Mouse (Mus musculus) urinary bladder, postnatal 4 days (tissue): ENCODE measurements at regions not wholly inside any gene's neighbourhood (a gene's known extent, or its start where the extent isn't known, plus 50 kb on each side); places are given as distances from the start of the nearest gene placed in this dataset.

ENCODE experiments used
- DNase-seq, 2 experiments: peaks; one replicate each; pipeline ENCODE4 v3.0.0; 2021 to 2022; ENCODE audit warnings: low spot score in 2 of 2

- DNase-seq: peak in 1 of 2 experiments; percentile 26
Measured at GRCm38 (mm10) chr19:26938911-26939310, 53.2 kb downstream of the Gm815 start.

GRCm38 (mm10) chr19:26944006-26944405, 58.3 kb downstream of the Gm815 start:
- DNase-seq: no peak

DNA sequence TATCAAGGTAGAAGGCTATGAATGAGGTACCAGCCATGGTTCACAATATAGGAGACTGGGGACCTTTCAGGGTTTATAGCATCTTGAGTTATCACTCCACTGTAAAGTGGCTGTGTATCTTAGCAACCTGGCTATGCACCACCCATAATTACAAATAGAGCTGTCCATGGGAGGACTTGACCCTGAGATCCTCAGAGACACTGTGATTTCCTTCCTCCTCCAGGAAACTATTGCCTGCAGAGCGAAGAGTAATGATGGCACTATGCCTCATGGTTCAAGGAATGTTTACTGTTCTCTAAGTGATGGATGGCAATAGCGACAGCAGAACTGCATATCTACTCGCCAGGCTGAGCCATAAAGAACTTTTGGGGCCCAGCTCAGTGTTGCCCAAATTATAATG, 60.9 kb downstream of the Gm815 start:
- no peak for DNase-seq

GRCm38 (mm10) chr19:26948479-26948878, 62.8 kb downstream of the Gm815 start:
- no peak for DNase-seq

DNA sequence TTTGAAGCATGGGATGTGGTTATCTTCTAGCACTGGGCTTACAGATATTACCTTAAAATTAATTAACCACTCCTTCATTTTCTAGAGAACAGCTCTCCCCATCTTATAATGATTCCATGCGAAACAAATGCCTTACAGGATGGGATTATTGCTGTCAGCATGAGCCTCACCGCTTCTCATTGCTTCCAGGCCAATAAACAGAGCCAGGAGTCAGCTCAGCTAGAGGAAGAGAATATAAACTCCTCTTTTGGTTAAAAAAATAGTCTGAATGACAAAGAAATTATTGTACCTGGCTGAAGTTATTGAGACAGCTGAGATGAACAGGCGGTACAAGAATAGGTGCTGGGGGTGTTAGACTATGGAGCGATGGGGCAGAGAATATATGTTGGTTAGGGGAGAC, 63.5 kb downstream of the Gm815 start:
- DNase-seq: no peak

DNA sequence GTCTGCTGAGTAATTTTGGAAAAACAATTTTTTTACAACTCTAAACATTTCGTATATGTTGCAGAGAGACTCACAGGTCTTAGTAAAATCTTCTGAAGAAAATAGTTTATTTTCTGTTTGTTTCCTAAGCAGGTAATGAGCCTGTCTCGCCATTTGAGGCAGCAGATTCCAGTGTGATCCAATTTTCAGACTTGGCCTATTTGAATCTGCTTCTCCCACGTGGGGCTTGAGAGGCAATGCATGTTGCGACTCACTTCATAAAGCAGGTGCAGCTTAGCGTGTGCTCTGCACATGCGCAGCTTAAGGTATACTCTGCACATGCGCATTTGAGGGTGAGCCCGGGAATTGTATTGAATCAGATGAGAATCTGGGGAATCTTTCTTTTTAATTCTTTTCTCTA, 67.7 kb downstream of the Gm815 start:
- no peak for DNase-seq

GRCm38 (mm10) chr19:26966055-26966760, 80.5 kb downstream of the Gm815 start:
- no peak for DNase-seq

GRCm38 (mm10) chr19:26973058-26973457, 87.4 kb downstream of the Gm815 start:
- no peak for DNase-seq

DNA sequence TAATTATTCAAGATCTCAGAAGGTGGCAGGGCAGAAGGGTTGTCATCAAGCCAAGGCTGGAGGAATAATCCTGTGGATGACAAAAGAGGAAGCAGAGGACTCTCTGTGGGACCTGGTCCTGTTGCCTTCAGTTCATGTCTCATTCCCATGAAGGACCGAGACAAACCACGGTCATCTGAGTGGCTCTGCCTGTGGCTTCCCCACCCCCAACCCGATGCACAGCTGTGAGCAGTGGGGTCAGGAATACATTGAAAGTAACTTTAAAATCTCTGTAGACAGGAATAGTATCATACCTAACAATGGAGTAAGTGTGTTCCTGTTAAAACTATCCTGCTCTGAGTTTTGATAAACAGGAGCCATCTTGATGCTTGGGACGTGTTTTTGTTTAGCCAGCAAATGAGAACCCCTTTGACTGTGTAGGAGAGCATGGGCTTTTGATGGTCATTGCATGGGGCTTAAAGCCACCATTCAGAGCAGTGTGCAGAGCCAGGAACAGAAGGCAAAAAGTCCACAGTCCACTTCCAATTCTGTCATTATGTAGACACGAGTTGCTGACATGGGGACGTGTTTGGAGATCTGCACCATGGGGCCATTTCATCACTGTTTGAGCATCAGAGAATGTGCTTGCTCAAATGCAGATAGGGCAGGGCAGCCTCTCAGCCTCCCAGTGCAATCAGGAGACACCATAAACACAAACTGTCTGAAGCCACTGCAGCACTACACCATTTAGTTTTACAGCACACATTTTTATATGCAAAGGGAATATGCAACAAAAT, 88.3 kb downstream of the Gm815 start:
- no peak for DNase-seq

DNA sequence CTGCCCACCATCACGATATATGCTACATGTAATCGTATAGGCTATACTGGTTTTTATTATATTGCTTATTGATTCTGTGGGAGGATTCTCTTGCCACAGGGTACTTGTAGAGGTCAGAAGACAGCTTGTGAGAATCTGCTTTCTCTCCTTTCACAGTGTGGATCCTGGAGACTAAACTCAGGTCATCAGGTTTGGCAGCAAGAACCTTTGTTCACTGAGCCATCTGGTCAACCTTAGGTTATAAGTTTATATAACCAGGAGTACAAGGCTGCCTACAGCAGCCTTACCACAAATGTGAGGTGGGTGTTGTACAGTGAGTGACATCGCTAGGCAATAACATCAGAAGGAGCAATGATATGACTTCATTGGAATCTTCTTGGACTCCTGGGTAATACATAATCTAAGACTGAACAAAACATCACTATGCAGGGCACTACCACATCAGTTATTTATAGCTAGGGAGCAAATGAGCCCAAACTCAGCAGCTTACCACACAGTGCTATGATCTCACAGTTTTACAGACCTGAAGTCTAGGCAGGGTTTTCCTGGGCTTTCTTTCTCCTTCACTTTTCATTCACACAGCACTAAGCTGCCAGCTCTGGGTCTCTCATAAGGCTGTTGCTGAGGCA, 89.0 kb downstream of the Gm815 start:
- DNase-seq: no peak

- no peak for DNase-seq
Measured at GRCm38 (mm10) chr19:26976604-26977322, 91.1 kb downstream of the Gm815 start.

- DNase-seq: no peak
Measured at GRCm38 (mm10) chr19:26977887-26978639, 92.4 kb downstream of the Gm815 start.

DNA sequence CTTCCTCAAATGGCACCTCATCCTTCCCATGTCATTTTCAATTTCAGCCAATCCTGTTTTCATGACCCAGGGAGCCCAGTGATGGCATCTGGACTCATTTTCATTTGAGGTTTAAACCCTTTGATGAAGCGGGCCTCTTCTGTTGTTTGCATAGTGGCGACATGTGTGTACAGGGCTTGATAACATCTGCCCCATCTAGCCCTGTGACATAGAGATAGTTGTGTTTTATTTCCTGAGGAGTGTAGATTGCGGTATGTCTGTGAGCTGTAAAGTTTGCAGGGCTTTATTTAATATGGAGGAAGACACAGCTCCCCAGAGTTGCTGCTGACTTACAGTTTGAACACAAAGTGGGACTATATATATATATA, 92.9 kb downstream of the Gm815 start:
- no peak for DNase-seq

GRCm38 (mm10) chr19:26979322-26979721, 93.6 kb downstream of the Gm815 start:
- no peak for DNase-seq

DNA sequence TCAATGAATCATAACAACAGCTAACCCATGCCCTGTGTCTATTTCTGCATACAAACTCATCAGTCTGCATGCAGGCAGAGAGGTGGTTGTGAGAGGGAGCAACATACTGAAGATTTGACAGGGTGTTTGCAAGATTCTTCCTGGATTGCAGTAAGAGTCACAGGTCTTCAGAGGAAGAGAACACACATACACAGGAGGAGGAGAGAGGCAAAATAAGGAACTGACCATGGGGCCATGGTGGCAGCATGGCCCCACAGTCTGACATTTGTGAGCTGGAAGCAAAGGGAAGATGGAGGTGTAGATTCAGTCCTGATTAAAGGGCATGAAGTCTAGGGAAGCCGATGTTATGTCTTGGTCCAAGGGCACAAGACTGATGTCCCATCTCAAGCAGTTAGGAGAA, 101.0 kb downstream of the Gm815 start:
- no peak for DNase-seq

DNA sequence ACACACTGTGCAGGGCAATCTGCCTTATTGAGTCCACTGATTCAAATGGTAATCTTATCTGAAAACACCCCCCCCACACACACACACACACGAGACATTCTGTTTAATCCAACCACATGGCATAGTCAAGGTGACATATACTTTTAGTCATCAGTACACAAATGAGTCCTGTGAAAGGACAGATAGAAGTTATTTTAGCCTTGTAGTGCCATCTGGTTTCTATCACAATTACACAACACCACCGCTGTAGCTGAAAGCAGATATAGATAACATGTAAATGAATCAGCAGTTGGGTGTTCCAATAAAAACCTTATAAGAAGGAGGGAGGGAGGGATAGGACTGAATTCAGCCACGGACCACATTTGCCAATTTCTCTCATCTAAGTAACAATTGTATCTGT, 101.5 kb downstream of the Gm815 start:
- DNase-seq: no peak

GRCm38 (mm10) chr19:26987909-26988456, 102.3 kb downstream of the Gm815 start:
- no peak for DNase-seq

- DNase-seq: no peak
Measured at GRCm38 (mm10) chr19:26994586-26995352, 109.1 kb downstream of the Gm815 start.

DNA sequence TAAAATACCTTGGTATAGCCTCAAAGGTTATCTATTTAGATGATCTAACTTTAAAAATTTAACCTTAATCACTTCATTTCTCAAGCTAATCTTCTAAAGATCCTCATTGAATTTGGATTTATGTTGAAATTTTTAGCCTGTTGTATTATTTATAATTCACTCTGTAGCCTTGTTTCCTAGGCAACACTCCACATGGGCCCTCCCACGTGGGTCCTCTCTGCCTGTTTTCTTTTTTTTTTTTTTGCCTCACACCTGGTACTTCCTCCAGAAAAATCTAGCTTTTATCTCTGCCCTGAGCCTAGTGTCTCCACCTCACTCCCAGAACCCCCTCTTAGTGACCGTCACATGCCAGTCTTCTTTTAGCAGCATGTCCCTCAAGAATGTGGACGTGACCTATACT, 113.9 kb downstream of the Gm815 start:
- no peak for DNase-seq

DNA sequence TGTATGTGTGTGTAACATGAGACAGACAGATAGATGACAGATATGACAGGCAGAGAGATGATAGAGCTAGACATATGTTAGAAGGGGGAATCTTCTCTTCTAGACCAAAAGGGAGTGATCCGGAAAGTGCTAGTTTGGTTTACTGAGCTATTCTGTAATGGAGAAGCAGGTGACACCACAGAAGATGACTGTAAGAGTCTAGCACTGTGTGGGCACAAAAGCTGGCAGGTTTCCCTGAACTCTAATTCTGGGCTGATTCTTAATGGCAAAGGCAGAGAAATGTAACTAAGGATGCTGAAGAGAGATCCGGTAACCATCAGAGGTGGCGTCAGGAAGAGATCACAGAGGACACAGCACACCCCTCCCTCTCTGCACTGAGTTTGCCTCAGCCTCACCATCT, 136.2 kb downstream of the Gm815 start:
- DNase-seq: no peak

DNA sequence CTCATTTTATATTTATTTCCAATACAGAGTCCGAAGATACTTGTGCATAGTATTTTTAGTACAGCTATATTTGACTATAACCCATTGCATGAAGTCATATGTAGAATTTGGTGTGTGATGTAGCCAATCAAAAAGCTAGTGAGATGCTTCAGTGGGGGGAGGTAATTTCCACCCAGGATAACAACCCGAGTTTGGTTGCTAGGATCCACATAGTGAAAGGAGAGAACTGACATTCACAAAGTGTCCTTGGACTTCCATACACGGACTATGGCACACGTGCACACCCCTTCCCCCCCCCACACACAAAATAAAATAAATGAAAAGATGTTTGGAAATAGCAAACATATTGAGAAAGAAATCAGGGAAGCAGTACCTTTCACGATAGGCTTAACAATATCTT, 137.2 kb downstream of the Gm815 start:
- no peak for DNase-seq
